Mouse (Mus musculus) lung, postnatal 4 days (tissue): ENCODE data around the gene Il2rg.

Experiments
- DNase-seq, 2 experiments: peaks; one replicate each; pipeline ENCODE4 v3.0.0; 2021

The Il2rg gene

DNA sequence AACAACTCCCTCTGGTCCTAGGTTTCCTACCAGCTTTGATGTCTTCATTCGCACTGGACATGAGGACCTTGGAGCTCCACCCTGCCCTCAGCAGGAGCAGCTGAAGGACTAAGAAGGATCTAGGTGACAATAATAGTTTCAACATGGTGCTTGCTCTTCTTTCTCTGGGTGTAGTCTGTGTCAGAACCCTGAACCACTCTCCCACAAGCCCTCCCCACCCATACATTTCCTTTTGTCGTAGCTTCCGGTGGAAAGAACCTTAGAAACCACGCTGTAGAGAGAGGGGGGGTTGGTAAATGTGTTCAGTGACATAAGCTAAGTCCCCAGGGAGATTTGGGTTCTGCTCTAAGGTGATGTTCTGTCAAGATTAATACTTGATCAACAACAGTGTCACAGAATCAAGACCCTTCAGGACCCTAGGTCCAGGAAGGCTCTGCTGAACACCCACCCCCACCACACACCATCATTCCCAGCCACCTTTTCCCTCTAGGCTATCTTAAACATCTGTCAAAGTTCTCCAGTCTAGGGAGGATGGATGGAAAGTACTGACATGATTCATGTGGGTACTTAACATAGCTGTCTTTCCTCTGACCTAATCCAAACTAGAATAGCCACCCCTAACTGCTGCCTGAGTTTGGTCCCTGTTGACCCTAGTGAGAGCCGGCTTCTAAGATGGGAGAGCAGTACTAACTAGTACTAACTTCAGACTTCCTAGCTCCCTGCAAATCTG lies at the start of gene Il2rg:
Gene Il2rg, minus strand, starts transcription at position 231 of the 730 bp plus-strand sequence.
- peak in 1 of 2 experiments; percentile 20 for DNase-seq

- DNase-seq, result no peak
Observed at GRCm38 (mm10) chrX:101313625-101314359, 45.7 kb upstream of the Il2rg start.

GRCm38 (mm10) chrX:101309299-101309698 lies 41.2 kb upstream of the Il2rg start:
- no peak for DNase-seq

DNA sequence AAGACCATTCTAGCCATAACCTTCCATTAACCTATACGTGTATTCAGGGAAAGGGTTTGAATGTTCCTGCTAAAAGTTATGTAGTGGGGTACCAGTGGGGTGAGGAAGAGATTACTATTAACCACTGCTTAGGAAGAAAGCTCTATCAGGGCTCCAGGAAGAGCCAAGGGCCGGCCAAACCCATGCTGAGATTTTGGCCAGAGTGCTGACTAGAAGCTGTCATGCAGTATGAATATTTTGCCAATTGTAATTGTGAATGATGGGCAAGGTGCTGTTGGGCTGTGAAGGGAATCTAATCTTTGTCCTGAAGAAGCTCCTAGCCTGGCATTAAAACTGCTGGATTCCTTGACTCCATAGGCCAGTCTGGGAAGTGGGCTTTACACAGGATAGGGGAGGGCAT lies 36.6 kb upstream of the Il2rg start:
- no peak for DNase-seq

DNA sequence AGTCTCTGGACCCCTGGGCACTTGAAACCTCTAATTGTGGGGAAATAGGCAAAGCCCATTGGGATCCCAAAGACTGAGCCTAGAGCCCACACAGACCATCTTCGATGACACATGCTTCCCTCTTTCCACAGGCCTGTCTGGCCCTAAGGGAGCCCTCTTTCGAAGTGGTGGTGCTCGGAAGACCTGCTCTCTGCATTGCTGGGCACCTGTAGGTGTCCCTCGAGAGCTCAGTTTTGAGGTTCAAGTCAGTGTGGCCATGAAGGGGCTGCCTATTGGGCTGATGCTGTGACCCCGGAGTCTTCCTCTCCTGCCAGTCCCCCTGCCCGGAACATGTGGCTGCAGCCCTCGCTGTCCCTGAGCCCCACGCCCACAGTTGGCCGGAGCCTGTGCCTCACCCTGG lies 33.6 kb upstream of the Il2rg start:
- DNase-seq, result no peak

GRCm38 (mm10) chrX:101300427-101301030 lies 32.5 kb upstream of the Il2rg start:
- no peak for DNase-seq

DNA sequence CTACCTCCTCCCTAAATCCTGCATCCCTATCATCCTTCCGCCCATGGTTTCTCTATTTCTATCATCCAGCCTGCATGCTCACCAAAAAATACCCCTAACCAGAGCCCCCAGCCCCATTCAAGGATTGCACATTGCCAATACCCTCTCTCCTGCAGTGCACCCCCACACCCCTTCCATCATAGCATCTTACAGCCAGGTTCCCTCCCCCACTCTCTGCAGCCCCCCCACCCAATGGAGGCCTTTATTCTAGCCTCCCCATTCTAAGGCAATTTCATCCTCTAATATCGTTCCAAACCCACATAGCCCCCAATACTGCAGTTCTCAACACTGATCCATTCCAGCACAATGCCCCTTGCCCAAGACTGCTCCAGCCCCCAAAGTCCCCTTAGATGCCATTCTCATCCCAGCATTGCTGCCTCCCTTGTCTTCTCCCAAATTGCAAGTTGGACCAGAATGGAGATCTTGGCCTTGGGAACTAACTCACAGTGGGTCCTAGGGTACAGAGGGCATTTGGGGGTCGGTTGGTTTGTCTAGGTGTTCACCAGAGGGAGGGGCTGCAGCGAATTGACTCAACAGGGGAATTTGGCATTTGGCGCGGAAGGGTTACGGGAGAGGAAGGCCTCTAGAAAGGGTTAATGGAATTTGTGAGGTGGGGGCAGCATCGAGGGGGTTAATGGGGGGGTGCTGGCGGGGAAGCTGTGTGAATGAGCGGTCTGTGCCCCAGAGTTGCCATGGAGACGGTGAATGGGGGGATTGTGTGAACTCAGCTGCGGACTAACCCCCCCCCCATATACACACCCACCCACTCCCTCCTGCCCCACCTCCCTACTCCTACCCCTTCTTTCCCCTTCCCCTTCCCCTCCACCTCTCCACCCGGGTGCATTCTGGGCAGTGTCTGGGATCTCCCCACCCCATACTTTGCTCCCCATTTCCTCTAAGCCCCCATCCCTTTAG lies 31.7 kb upstream of the Il2rg start:
- DNase-seq, result no peak

GRCm38 (mm10) chrX:101299055-101299454 lies 31.0 kb upstream of the Il2rg start, which contains the start of gene Nlgn3:
Gene Nlgn3 (plus strand): TSS chrX:101299168.
- peak in 1 of 2 experiments; percentile 27 for DNase-seq

GRCm38 (mm10) chrX:101290111-101290510 lies 22.1 kb upstream of the Il2rg start:
- no peak for DNase-seq

- no peak for DNase-seq
Observed at GRCm38 (mm10) chrX:101289037-101289436, 21.0 kb upstream of the Il2rg start.

- DNase-seq, result no peak
Observed at GRCm38 (mm10) chrX:101288432-101288831, 20.4 kb upstream of the Il2rg start.

GRCm38 (mm10) chrX:101287543-101287942 lies 19.5 kb upstream of the Il2rg start:
- DNase-seq, result no peak

GRCm38 (mm10) chrX:101285953-101286670 lies 18.1 kb upstream of the Il2rg start:
- DNase-seq, result no peak

- peak; percentile 62 to 75 for DNase-seq
Observed at GRCm38 (mm10) chrX:101285534-101285933, 17.5 kb upstream of the Il2rg start.

DNA sequence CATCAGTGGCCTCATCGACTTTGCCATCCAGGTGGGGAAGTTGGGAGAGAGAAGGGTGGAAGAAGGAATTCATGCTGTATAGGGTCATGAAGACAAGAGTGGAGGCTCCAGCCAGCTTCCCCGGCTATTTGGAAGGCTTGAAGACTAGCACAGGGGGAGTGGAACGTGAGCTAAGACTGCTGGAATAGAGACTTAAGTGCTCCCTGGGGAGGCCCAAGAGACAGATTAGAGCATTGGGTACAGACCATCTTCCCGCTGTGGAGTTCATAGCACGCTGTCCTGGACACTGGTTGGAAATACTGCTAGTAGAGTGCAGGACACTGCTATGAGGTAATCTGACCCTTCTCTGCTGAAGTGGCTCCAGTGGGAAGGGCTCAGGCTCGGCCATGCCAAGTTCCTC lies 14.8 kb upstream of the Il2rg start:
- no peak for DNase-seq

DNA sequence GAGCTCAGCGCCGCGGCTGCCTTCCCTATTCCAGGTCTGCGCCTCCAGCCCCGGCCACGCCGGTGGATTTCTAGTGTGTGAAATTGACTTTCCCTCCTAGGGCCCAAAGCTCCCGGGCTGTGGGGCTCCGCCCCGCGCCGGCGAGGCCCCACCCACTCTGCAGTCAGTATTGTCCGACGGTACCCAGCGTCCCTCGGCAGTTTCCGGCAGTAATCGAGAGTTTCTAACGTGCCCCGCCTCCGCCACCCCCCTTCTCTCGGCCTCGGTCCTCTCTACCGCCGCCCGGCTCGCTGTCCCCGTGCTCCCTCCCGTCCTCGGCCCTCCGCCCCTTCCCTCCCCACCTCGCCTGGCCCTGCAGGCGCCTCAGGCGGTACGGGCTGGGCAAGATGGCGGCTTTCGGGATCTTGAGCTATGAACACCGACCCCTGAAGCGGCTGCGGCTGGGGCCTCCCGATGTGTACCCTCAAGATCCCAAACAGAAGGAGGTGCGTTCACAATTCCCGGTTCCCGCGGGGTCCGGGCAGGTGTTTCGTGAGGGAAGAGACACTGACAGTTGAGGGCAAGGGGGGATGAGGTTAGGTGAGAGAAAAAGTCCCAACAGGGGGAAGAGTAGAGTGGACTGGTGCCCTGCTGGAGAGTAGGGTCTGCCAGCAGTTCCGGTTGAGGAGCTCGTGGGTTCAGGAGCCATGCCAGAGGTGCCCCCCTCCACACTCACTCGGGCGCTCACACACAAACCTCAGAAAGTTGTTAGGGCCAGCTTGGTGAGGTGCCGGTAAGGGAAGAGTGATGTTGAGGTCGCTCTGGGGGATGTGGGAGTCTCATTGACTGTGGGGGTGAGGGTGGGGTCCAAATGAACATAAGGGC lies 6.1 kb upstream of the Il2rg start, which contains the start of gene Med12:
Gene Med12, plus strand, starts transcription at position 156 of the 864 bp plus-strand sequence.
- DNase-seq, result peak; percentile 92 to 95

DNA sequence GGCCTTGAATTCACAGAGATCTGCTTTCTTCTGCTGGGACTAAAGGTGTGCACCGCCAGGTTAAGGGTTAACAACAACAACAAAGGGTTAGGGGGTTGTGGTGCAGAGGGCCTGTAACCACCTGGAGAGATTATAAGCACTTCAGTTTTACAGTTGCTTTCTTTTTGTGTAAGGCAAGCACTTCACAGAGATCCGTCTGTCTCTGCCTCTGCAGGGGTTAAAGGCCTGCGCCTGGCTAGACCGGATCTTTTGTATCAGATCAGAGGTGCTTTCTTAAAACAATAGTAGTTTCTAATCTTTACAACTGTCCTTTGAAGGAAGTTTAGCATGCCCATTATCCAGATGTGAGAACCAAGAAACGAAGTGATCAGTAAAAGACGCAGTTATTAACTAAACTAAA lies 5.4 kb upstream of the Il2rg start:
- no peak for DNase-seq

DNA sequence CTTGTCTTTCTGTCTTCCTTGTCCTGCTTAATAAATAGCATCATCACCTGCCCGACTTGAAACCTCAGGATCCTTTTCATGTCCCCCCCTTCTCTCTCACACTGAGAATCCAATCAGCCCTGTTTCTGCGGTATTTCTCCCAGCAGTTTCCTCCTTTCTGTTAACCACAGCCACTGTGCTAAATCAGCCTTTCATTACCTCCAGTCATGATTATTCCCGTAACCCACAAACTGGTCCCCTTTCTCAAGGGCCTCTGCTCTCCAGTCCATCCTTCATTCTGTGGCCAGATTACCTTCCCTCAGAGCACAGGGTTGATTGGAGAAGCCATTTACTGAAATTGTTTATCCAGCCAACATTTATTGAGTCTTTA lies 685 bp upstream of the Il2rg start, which contains the start of gene Gm20489:
Gene Gm20489, minus strand, starts transcription at position 269 of the 370 bp plus-strand sequence.
- no peak for DNase-seq

DNA sequence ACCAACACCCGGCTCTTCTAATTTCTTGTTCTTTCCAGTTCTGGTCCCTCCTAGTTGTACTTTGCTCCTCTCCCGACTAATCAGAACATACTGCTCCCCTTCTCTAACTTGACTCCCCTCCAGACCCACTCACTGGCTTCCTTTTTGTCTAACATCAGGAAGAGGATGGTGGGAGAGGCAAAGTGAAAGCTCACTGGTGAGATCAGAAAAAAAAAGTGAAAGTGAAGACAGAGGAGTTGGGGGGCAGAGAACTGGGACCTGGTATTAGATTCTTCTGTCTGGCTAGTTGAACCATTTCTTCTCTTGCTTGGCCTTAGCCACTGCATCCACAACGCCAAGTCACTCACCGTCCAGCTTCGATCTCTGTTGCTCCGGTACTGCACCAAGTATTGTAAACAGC lies 1.4 kb downstream of the Il2rg start:
- DNase-seq, result no peak

DNA sequence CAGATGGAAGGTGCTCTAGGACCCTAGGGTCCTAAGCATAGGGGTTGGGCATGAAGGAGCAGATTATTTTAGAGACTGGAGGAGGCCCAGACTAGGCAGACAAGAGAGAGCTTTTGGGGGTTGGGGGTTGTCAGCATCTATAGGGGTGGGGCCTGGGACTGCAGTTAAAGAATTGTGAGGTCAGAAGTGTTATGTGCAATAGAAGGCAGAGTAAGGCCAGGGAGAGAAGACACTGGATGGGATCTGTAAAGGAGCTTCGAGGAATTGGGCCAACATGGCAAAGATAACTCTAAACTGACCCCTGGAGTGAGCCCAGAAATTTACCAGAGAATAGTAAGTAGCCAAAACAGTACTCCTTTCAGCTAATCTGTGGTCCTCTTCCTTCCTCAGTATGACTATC lies 4.2 kb downstream of the Il2rg start, which contains the start of gene Gm614:
Gene Gm614, minus strand, starts transcription at position 101 of the 400 bp plus-strand sequence.
- no peak for DNase-seq
